Mouse (Mus musculus) lung, adult 2 months (tissue): ENCODE measurements at regions not wholly inside any gene's neighbourhood (a gene's known extent, or its start where the extent isn't known, plus 50 kb on each side); places are given as distances from the start of the nearest gene placed in this dataset.

Source experiments
- CTCF ChIP-seq: fragments of 200-500 bp; IDR thresholded peaks from 2 replicates; pipeline ENCODE4 v1.5.1; 2011; ENCODE audit warnings: mild to moderate bottlenecking, low read length, control low read depth; ENCODE audit not compliant: insufficient read depth
- POLR2A ChIP-seq: fragments of 200-500 bp; IDR thresholded peaks from 2 replicates; pipeline ENCODE4 v1.6.1; 2011; ENCODE audit warnings: low read depth, mild to moderate bottlenecking, control low read depth, low read length, borderline replicate concordance; ENCODE audit errors: extremely low read depth

DNA sequence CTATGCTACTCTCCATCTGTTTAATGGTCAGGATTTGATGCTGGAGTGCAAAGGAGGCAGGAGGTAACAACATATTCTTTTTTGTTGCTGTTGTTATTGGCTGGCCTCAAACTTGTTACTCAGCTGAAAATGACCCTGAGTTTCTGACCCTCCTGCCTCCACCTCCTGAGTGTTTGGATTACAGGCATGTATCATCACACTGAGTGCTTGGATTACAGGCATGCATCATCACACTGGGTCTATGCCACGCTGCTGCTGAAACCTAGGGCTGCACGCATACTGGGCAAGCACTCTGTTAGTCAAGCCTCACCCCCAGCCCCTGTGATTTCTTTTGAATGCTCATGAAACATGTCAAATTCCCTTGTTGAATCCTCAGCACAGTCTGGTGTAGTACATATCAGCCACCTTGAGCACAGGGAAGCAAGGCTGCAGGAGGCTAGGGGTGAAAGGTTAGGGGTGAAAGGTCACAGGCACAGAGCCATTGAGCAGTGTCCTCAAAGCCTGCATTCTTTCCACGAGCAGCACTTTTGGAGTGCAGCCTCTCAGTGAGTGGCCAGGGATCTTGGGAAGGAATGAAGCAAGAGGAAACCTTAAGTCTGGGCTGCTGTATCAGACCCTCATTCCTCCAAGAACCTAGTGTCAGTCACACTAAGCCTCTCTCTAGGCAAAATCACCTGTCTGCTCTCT lies 52.2 kb upstream of the Smad3 start:
- TF ChIP-seq CTCF (no peak), POLR2A (no peak)
